Mouse (Mus musculus): ENCODE measurements at regions not wholly inside any gene's neighbourhood (a gene's known extent, or its start where the extent isn't known, plus 50 kb on each side); places are given as distances from the start of the nearest gene placed in this dataset.

- DNase-seq (ENCODE audit: low spot score, missing footprints) (no peak), ATAC-seq (ENCODE audit: low FRiP score) (no peak)
- Histone ChIP-seq H3K4me2 (no peak overlapping the region), H3K9ac (ENCODE audit: low read length) (no peak overlapping the region), H3K27me3 (ENCODE audit: control insufficient read depth, insufficient read depth, low read length) (no peaks in the 10 kb centered on the region), H3K9me3 (ENCODE audit: control insufficient read depth, low read length) (no peaks in the 10 kb centered on the region), H3K36me3 (ENCODE audit: control insufficient read depth, insufficient read depth, low read length) (no peaks in the 10 kb centered on the region), H3K4me1 (ENCODE audit: control insufficient read depth, insufficient read depth, low read length) (no peaks in the 10 kb centered on the region), H3K4me3 (ENCODE audit: low read depth, low read length) (no peak overlapping the region), H3K27ac (ENCODE audit: low read depth, low read length) (no peak overlapping the region)
- 87% methylated on average over 8 of the region's 8 CpGs for WGBS
Measured at GRCm38 (mm10) chr2:147647972-147648371, 286.2 kb downstream of the Pax1 start.

GRCm38 (mm10) chr2:147647506-147647905 is 285.8 kb downstream of the Pax1 start:
- Histone ChIP-seq H3K4me3 (ENCODE audit: low read depth, low read length) (no peak overlapping the region), H3K4me2 (no peak overlapping the region), H3K36me3 (ENCODE audit: control insufficient read depth, insufficient read depth, low read length) (no peaks in the 10 kb centered on the region), H3K27me3 (ENCODE audit: control insufficient read depth, insufficient read depth, low read length) (no peaks in the 10 kb centered on the region), H3K9me3 (ENCODE audit: control insufficient read depth, low read length) (no peaks in the 10 kb centered on the region), H3K4me1 (ENCODE audit: control insufficient read depth, insufficient read depth, low read length) (no peaks in the 10 kb centered on the region), H3K27ac (ENCODE audit: low read depth, low read length) (no peak overlapping the region), H3K9ac (ENCODE audit: low read length) (no peak overlapping the region)
- DNase-seq (ENCODE audit: low spot score, missing footprints) (no peak), ATAC-seq (ENCODE audit: low FRiP score) (no peak)
- WGBS = 90% methylated on average over 4 of the region's 4 CpGs

GRCm38 (mm10) chr2:147637882-147638281 is 276.2 kb downstream of the Pax1 start:
- no peaks in the 10 kb centered on the region for H3K27me3 ChIP-seq (ENCODE audit: control insufficient read depth, insufficient read depth, low read length)
- H3K27ac ChIP-seq (ENCODE audit: low read depth, low read length) = no peak overlapping the region
- H3K4me1 ChIP-seq (ENCODE audit: control insufficient read depth, insufficient read depth, low read length) = peaks cover 3% of the 10 kb centered on the region; the same call in 1 of the 2 replicates
- no peak overlapping the region for H3K4me3 ChIP-seq (ENCODE audit: low read depth, low read length)
- no peak for ATAC-seq (ENCODE audit: low FRiP score)
- 83% methylated on average over 1 of the region's 1 CpGs for WGBS
- no peaks in the 10 kb centered on the region for H3K9me3 ChIP-seq (ENCODE audit: control insufficient read depth, low read length)
- H3K9ac ChIP-seq (ENCODE audit: low read length) = no peak overlapping the region
- no peak for DNase-seq (ENCODE audit: low spot score, missing footprints)
- H3K4me2 ChIP-seq = no peak overlapping the region
- H3K36me3 ChIP-seq (ENCODE audit: control insufficient read depth, insufficient read depth, low read length) = no peaks in the 10 kb centered on the region

- Histone ChIP-seq H3K4me1 (ENCODE audit: control insufficient read depth, insufficient read depth, low read length) (peaks cover 5% of the 10 kb centered on the region), H3K4me2 (no peak overlapping the region), H3K9ac (ENCODE audit: low read length) (no peak overlapping the region), H3K27ac (ENCODE audit: low read depth, low read length) (no peak overlapping the region), H3K36me3 (ENCODE audit: control insufficient read depth, insufficient read depth, low read length) (no peaks in the 10 kb centered on the region), H3K9me3 (ENCODE audit: control insufficient read depth, low read length) (no peaks in the 10 kb centered on the region), H3K4me3 (ENCODE audit: low read depth, low read length) (no peak overlapping the region), H3K27me3 (ENCODE audit: control insufficient read depth, insufficient read depth, low read length) (no peaks in the 10 kb centered on the region)
- ATAC-seq (ENCODE audit: low FRiP score) (peak; percentile 48; the same call in 1 of the 2 replicates), DNase-seq (ENCODE audit: low spot score, missing footprints) (no peak)
- 32% methylated on average over 6 of the region's 6 CpGs for WGBS
Measured at GRCm38 (mm10) chr2:147632737-147633136, 271.0 kb downstream of the Pax1 start.

GRCm38 (mm10) chr2:147629716-147630115 is 268.0 kb downstream of the Pax1 start:
- H3K4me3 ChIP-seq (ENCODE audit: low read depth, low read length) = no peak overlapping the region
- no peaks in the 10 kb centered on the region for H3K9me3 ChIP-seq (ENCODE audit: control insufficient read depth, low read length)
- H3K36me3 ChIP-seq (ENCODE audit: control insufficient read depth, insufficient read depth, low read length) = no peaks in the 10 kb centered on the region
- H3K27me3 ChIP-seq (ENCODE audit: control insufficient read depth, insufficient read depth, low read length) = no peaks in the 10 kb centered on the region
- no peak overlapping the region for H3K4me2 ChIP-seq
- H3K4me1 ChIP-seq (ENCODE audit: control insufficient read depth, insufficient read depth, low read length) = peaks cover 5% of the 10 kb centered on the region
- H3K9ac ChIP-seq (ENCODE audit: low read length) = no peak overlapping the region
- ATAC-seq (ENCODE audit: low FRiP score) (no peak), DNase-seq (ENCODE audit: low spot score, missing footprints) (no peak)
- WGBS = 89% methylated on average over 3 of the region's 3 CpGs
- H3K27ac ChIP-seq (ENCODE audit: low read depth, low read length) = no peak overlapping the region

- H3K9me3 ChIP-seq (ENCODE audit: control insufficient read depth, low read length) = no peaks in the 10 kb centered on the region
- no peak for DNase-seq (ENCODE audit: low spot score, missing footprints)
- no peaks in the 10 kb centered on the region for H3K36me3 ChIP-seq (ENCODE audit: control insufficient read depth, insufficient read depth, low read length)
- no peaks in the 10 kb centered on the region for H3K4me1 ChIP-seq (ENCODE audit: control insufficient read depth, insufficient read depth, low read length)
- WGBS = 79% methylated on average over 5 of the region's 5 CpGs
- no peaks in the 10 kb centered on the region for H3K27me3 ChIP-seq (ENCODE audit: control insufficient read depth, insufficient read depth, low read length)
- no peak for ATAC-seq (ENCODE audit: low FRiP score)
- no peak overlapping the region for H3K9ac ChIP-seq (ENCODE audit: low read length)
- H3K4me3 ChIP-seq (ENCODE audit: low read depth, low read length) = no peak overlapping the region
- no peak overlapping the region for H3K27ac ChIP-seq (ENCODE audit: low read depth, low read length)
- H3K4me2 ChIP-seq = no peak overlapping the region
Measured at GRCm38 (mm10) chr2:147627096-147627495, 265.4 kb downstream of the Pax1 start.

- H3K9me3 ChIP-seq (ENCODE audit: control insufficient read depth, low read length) = no peaks in the 10 kb centered on the region
- no peaks in the 10 kb centered on the region for H3K36me3 ChIP-seq (ENCODE audit: control insufficient read depth, insufficient read depth, low read length)
- no peak for DNase-seq (ENCODE audit: low spot score, missing footprints)
- no peak for ATAC-seq (ENCODE audit: low FRiP score)
- 89% methylated on average over 4 of the region's 4 CpGs for WGBS
- H3K27ac ChIP-seq (ENCODE audit: low read depth, low read length) = no peak overlapping the region
- no peak overlapping the region for H3K9ac ChIP-seq (ENCODE audit: low read length)
- H3K27me3 ChIP-seq (ENCODE audit: control insufficient read depth, insufficient read depth, low read length) = no peaks in the 10 kb centered on the region
- H3K4me2 ChIP-seq = no peak overlapping the region
- no peaks in the 10 kb centered on the region for H3K4me1 ChIP-seq (ENCODE audit: control insufficient read depth, insufficient read depth, low read length)
- H3K4me3 ChIP-seq (ENCODE audit: low read depth, low read length) = no peak overlapping the region
Measured at GRCm38 (mm10) chr2:147623116-147623515, 261.4 kb downstream of the Pax1 start.

GRCm38 (mm10) chr2:147617849-147618248 is 256.1 kb downstream of the Pax1 start:
- no peaks in the 10 kb centered on the region for H3K27me3 ChIP-seq (ENCODE audit: control insufficient read depth, insufficient read depth, low read length)
- 73% methylated on average over 10 of the region's 10 CpGs for WGBS
- DNase-seq (ENCODE audit: low spot score, missing footprints) = no peak

GRCm38 (mm10) chr2:147610343-147610742 is 248.6 kb downstream of the Pax1 start:
- no peak for ATAC-seq (ENCODE audit: low FRiP score)

More at GRCm38 (mm10) chr2:147617849-147618248, 256.1 kb downstream of the Pax1 start:
- Histone ChIP-seq H3K36me3 (ENCODE audit: control insufficient read depth, insufficient read depth, low read length) (no peaks in the 10 kb centered on the region), H3K4me1 (ENCODE audit: control insufficient read depth, insufficient read depth, low read length) (no peaks in the 10 kb centered on the region), H3K9me3 (ENCODE audit: control insufficient read depth, low read length) (no peaks in the 10 kb centered on the region), H3K9ac (ENCODE audit: low read length) (no peak overlapping the region), H3K4me2 (no peak overlapping the region), H3K27ac (ENCODE audit: low read depth, low read length) (no peak overlapping the region), H3K4me3 (ENCODE audit: low read depth, low read length) (no peak overlapping the region)
- no peak for ATAC-seq (ENCODE audit: low FRiP score)

GRCm38 (mm10) chr2:147601639-147602038 is 239.9 kb downstream of the Pax1 start:
- no peaks in the 10 kb centered on the region for H3K36me3 ChIP-seq (ENCODE audit: control insufficient read depth, insufficient read depth, low read length)
- H3K9ac ChIP-seq (ENCODE audit: low read length) = no peak overlapping the region
- no peak overlapping the region for H3K27ac ChIP-seq (ENCODE audit: low read depth, low read length)
- DNase-seq (ENCODE audit: low spot score, missing footprints) (no peak), ATAC-seq (ENCODE audit: low FRiP score) (no peak)
- 79% methylated on average over 2 of the region's 2 CpGs for whole genome bisulfite sequencing
- H3K27me3 ChIP-seq (ENCODE audit: control insufficient read depth, insufficient read depth, low read length) = no peaks in the 10 kb centered on the region
- no peaks in the 10 kb centered on the region for H3K9me3 ChIP-seq (ENCODE audit: control insufficient read depth, low read length)
- H3K4me3 ChIP-seq (ENCODE audit: low read depth, low read length) = no peak overlapping the region
- no peak overlapping the region for H3K4me2 ChIP-seq
- no peaks in the 10 kb centered on the region for H3K4me1 ChIP-seq (ENCODE audit: control insufficient read depth, insufficient read depth, low read length)

More at GRCm38 (mm10) chr2:147610343-147610742, 248.6 kb downstream of the Pax1 start:
- no peak overlapping the region for H3K4me2 ChIP-seq
- no peaks in the 10 kb centered on the region for H3K9me3 ChIP-seq (ENCODE audit: control insufficient read depth, low read length)
- no peak for DNase-seq (ENCODE audit: low spot score, missing footprints)
- no peaks in the 10 kb centered on the region for H3K27me3 ChIP-seq (ENCODE audit: control insufficient read depth, insufficient read depth, low read length)
- H3K4me3 ChIP-seq (ENCODE audit: low read depth, low read length) = no peak overlapping the region
- H3K9ac ChIP-seq (ENCODE audit: low read length) = no peak overlapping the region
- H3K27ac ChIP-seq (ENCODE audit: low read depth, low read length) = no peak overlapping the region
- no peaks in the 10 kb centered on the region for H3K4me1 ChIP-seq (ENCODE audit: control insufficient read depth, insufficient read depth, low read length)
- H3K36me3 ChIP-seq (ENCODE audit: control insufficient read depth, insufficient read depth, low read length) = no peaks in the 10 kb centered on the region

Measured in midbrain, embryonic 11.5 days (tissue).